Mouse (Mus musculus): ENCODE measurements around the gene Creb3l4. TPM values are rescaled to one million over a fixed set of nuclear protein-coding genes. Genes with fewer than 3 reads are reported as not detected.

Creb3l4 gene
- polyA plus RNA-seq, 2 experiments: 0.24 to 0.27 TPM

DNA sequence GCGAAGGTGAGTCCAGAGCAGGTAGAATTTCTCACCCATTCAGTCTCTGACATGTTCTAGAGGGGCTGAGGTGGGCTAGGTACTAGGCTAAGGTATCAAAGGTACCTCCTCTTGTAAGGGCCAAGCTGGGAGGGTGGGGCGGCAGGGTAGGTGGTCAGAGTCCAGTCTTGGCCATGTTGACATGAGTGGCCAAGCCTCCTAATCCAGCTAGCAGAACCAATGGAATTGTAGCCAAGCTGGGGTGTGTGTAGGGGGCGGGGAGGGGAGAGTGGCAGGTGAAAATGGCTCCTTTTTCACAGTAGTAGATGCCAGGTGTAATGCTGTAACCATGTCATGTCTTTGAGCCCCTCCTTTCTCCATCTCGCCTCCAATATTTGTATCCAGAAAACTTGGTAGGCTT is 15.2 kb upstream of the Creb3l4 start:
- DNase-seq (ENCODE audit: low read depth in 3 of 3, low spot score in 3 of 3): no peak
- peaks cover 19% of the 10 kb centered on the region for H3K36me3 ChIP-seq (replicated peaks; ENCODE audit: control insufficient read depth, insufficient read depth, low read depth)
- no peak for TF ChIP-seq CTCF (IDR thresholded peaks at IDR 0.05; ENCODE audit: low read depth)
- TF ChIP-seq EP300 (IDR thresholded peaks at IDR 0.05; ENCODE audit: low read depth): no peak
- WGBS (ENCODE audit: insufficient replicate concordance): 65% methylated on average over 4 of the region's 4 CpGs
- H3K4me2 ChIP-seq (ENCODE audit: low read depth): no peak overlapping the region
- no peak overlapping the region for H3K9ac ChIP-seq (replicated peaks)
- H3K4me3 ChIP-seq (ENCODE audit: insufficient read depth in 1 of 2, low read depth in 2 of 2, low read length in 2 of 2): no peak overlapping the region
- H3K9me3 ChIP-seq (ENCODE audit: control insufficient read depth, low read length): no peaks in the 10 kb centered on the region
- H3K27me3 ChIP-seq (ENCODE audit: control insufficient read depth, insufficient read depth, low read length): no peaks in the 10 kb centered on the region
- ATAC-seq (ENCODE audit: insufficient read depth): no peak
- H3K27ac ChIP-seq: no peak overlapping the region
- H3K4me1 ChIP-seq (replicated peaks; ENCODE audit: control insufficient read depth in 2 of 2, insufficient read depth in 2 of 2, low read length in 1 of 2): peaks cover 5 to 7% of the 10 kb centered on the region in 2 experiments; a peak in 3 of 4 replicates

GRCm38 (mm10) chr3:90256731-90257530 is 13.6 kb upstream of the Creb3l4 start:
- no peak overlapping the region for H3K9ac ChIP-seq (replicated peaks)
- no peak for TF ChIP-seq CTCF (IDR thresholded peaks at IDR 0.05; ENCODE audit: low read depth)
- no peak for TF ChIP-seq EP300 (IDR thresholded peaks at IDR 0.05; ENCODE audit: low read depth)
- DNase-seq (ENCODE audit: low read depth in 3 of 3, low spot score in 3 of 3): no peak
- H3K4me3 ChIP-seq (ENCODE audit: insufficient read depth in 1 of 2, low read depth in 2 of 2, low read length in 2 of 2): no peak overlapping the region
- H3K27ac ChIP-seq: no peak overlapping the region
- peaks cover 16% of the 10 kb centered on the region for H3K36me3 ChIP-seq (replicated peaks; ENCODE audit: control insufficient read depth, insufficient read depth, low read depth)
- H3K4me2 ChIP-seq (ENCODE audit: low read depth): no peak overlapping the region
- ATAC-seq (ENCODE audit: insufficient read depth): no peak
- 81% methylated on average over 19 of the region's 19 CpGs for WGBS (ENCODE audit: insufficient replicate concordance)
- no peaks in the 10 kb centered on the region for H3K9me3 ChIP-seq (ENCODE audit: control insufficient read depth, low read length)
- peaks cover 5 to 7% of the 10 kb centered on the region in 2 experiments; a peak in 3 of 4 replicates for H3K4me1 ChIP-seq (replicated peaks; ENCODE audit: control insufficient read depth in 2 of 2, insufficient read depth in 2 of 2, low read length in 1 of 2)
- H3K27me3 ChIP-seq (ENCODE audit: control insufficient read depth, insufficient read depth, low read length): no peaks in the 10 kb centered on the region

- DNase-seq (ENCODE audit: low read depth in 3 of 3, low spot score in 3 of 3) (no peak), ATAC-seq (ENCODE audit: insufficient read depth) (no peak)
- TF ChIP-seq CTCF (IDR thresholded peaks at IDR 0.05; ENCODE audit: low read depth) (no peak), EP300 (IDR thresholded peaks at IDR 0.05; ENCODE audit: low read depth) (no peak)
- Histone ChIP-seq H3K27ac (no peak overlapping the region), H3K9me3 (ENCODE audit: control insufficient read depth, low read length) (no peaks in the 10 kb centered on the region), H3K27me3 (ENCODE audit: control insufficient read depth, insufficient read depth, low read length) (no peaks in the 10 kb centered on the region), H3K4me3 (ENCODE audit: insufficient read depth in 1 of 2, low read depth in 2 of 2, low read length in 2 of 2) (no peak overlapping the region), H3K9ac (replicated peaks) (no peak overlapping the region), H3K4me1 (replicated peaks; ENCODE audit: control insufficient read depth in 2 of 2, insufficient read depth in 2 of 2, low read length in 1 of 2) (peaks cover 5 to 7% of the 10 kb centered on the region in 2 experiments; a peak in 3 of 4 replicates), H3K4me2 (ENCODE audit: low read depth) (no peak overlapping the region), H3K36me3 (replicated peaks; ENCODE audit: control insufficient read depth, insufficient read depth, low read depth) (peaks cover 13% of the 10 kb centered on the region)
- WGBS (ENCODE audit: insufficient replicate concordance): 89% methylated on average over 14 of the region's 14 CpGs
These were observed 12.6 kb upstream of the Creb3l4 start for GRCm38 (mm10) chr3:90255784-90256353.

GRCm38 (mm10) chr3:90255194-90255565 is 11.9 kb upstream of the Creb3l4 start:
- Histone ChIP-seq H3K9ac (replicated peaks) (peak overlapping the region; percentile 86), H3K27me3 (ENCODE audit: control insufficient read depth, insufficient read depth, low read length) (no peaks in the 10 kb centered on the region), H3K27ac (no peak overlapping the region; the same call in 1 of the 2 replicates), H3K9me3 (ENCODE audit: control insufficient read depth, low read length) (no peaks in the 10 kb centered on the region), H3K36me3 (replicated peaks; ENCODE audit: control insufficient read depth, insufficient read depth, low read depth) (peaks cover 12% of the 10 kb centered on the region), H3K4me2 (ENCODE audit: low read depth) (peak overlapping the region; percentile 82), H3K4me1 (replicated peaks; ENCODE audit: control insufficient read depth in 2 of 2, insufficient read depth in 2 of 2, low read length in 1 of 2) (peaks cover 5 to 7% of the 10 kb centered on the region in 2 experiments; a peak in 3 of 4 replicates), H3K4me3 (ENCODE audit: insufficient read depth in 1 of 2, low read depth in 2 of 2, low read length in 2 of 2) (peak overlapping the region; percentile 89 to 98)
- TF ChIP-seq CTCF (IDR thresholded peaks at IDR 0.05; ENCODE audit: low read depth): no peak
- no peak for TF ChIP-seq EP300 (IDR thresholded peaks at IDR 0.05; ENCODE audit: low read depth)
- ATAC-seq (ENCODE audit: insufficient read depth) (no peak), DNase-seq (ENCODE audit: low read depth in 3 of 3, low spot score in 3 of 3) (no peak)
- 4% methylated on average over 2 of the region's 2 CpGs for WGBS (ENCODE audit: insufficient replicate concordance)

Data from liver, embryonic 14.5 days (tissue).